Mouse (Mus musculus): ENCODE results near the gene Susd6. TPM values are rescaled to one million over a fixed set of nuclear protein-coding genes. Genes with fewer than 3 reads are reported as not detected.

The Susd6 gene
- total and polyA plus RNA-seq, 3 experiments, result 7.8 to 11.0 (median 8.7) TPM

DNA sequence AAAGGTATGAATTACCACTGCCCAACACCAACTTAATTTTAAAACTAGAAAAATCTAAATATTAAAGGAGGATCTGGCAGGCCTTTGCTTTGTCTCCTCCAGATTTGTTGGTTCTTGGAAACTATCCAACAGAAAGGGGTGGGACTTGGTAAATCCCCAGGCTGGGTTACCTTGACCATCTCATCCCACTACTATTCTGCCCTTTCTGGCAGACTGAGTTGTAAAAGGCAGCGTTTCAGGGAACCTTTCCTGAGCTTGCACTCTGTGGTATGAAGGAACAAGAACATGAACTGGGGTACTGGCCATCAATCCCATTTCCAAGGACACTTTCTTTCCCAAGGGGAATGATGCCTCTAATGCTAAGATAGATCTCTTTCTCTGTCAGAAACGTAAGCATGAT lies 52.9 kb downstream of the Susd6 start:
- H3K4me1 ChIP-seq (ENCODE audit: control insufficient read depth in 1 of 2, insufficient read depth in 2 of 2), result peaks cover 12 to 51% of the 10 kb centered on the region in 2 experiments
- no peak for DNase-seq (ENCODE audit: extremely low read depth)
- no peaks in the 10 kb centered on the region for H3K9me3 ChIP-seq (replicated peaks; ENCODE audit: low read length)
- H3K4me3 ChIP-seq (replicated peaks in 1 of 3; ENCODE audit: low read depth in 2 of 3, low read length in 2 of 3, poor library complexity in 1 of 3), result no peak overlapping the region
- H3K36me3 ChIP-seq (replicated peaks in 1 of 2; ENCODE audit: control insufficient read depth in 1 of 2, insufficient read depth in 1 of 2, low read length in 1 of 2), result peaks cover 0 to 16% of the 10 kb centered on the region in 2 experiments
- H3K79me2 ChIP-seq (replicated peaks; ENCODE audit: control insufficient read depth, extremely low read depth, insufficient read depth, poor library complexity, severe bottlenecking), result peaks cover 2% of the 10 kb centered on the region; the same call in 1 of the 2 replicates
- dilution Hi-C loops (cut with MboI; ENCODE audit: extremely low pct_ligation_motif_present, extremely low pct_unique_long_range_greater_than_20kb, low sequenced_read_pairs) (no loop called here), in situ Hi-C loops (cut with MboI; ENCODE audit: low pct_ligation_motif_present, low pct_unique_long_range_greater_than_20kb, low sequenced_read_pairs) (no loop called here)
- H3K27ac ChIP-seq (ENCODE audit: insufficient read depth, low read depth), result no peak overlapping the region
- H3K4me2 ChIP-seq (ENCODE audit: insufficient read depth, low read depth, poor library complexity, severe bottlenecking), result no peak overlapping the region
- H3K27me3 ChIP-seq (replicated peaks), result no peaks in the 10 kb centered on the region
- TF ChIP-seq SIN3A (IDR thresholded peaks at IDR 0.05; ENCODE audit: low read length), result no peak
- no peak for TF ChIP-seq NRF1 (IDR thresholded peaks at IDR 0.05; ENCODE audit: low read depth, low read length)
- TF ChIP-seq RCOR1 (conservative IDR thresholded peaks at IDR 0.05; ENCODE audit: low read depth, low read length), result no peak
- no peak for TF ChIP-seq MXI1 (IDR thresholded peaks at IDR 0.05; ENCODE audit: low read depth, low read length)
- no peak for TF ChIP-seq USF2 (conservative IDR thresholded peaks at IDR 0.05; ENCODE audit: low read depth, low read length)
- TF ChIP-seq JUND (conservative IDR thresholded peaks at IDR 0.05; ENCODE audit: low read depth, low read length), result no peak
- no peak for TF ChIP-seq GABPA (IDR thresholded peaks at IDR 0.05; ENCODE audit: insufficient replicate concordance, low read depth, low read length)
- TF ChIP-seq KAT2A (IDR thresholded peaks at IDR 0.05; ENCODE audit: insufficient replicate concordance, low read length), result no peak
- no peak for TF ChIP-seq MAX (IDR thresholded peaks at IDR 0.05; ENCODE audit: low read length)
- no peak for TF ChIP-seq POLR2A (IDR thresholded peaks at IDR 0.05; ENCODE audit: low read depth, low read length)
- no peak for TF ChIP-seq NELFE (IDR thresholded peaks at IDR 0.05; ENCODE audit: low read depth, low read length)
- TF ChIP-seq BHLHE40 (IDR thresholded peaks at IDR 0.05; ENCODE audit: low read depth, low read length), result no peak
- TF ChIP-seq IRF4 (IDR thresholded peaks at IDR 0.05; ENCODE audit: low read depth, low read length), result no peak
- TF ChIP-seq MAFK (IDR thresholded peaks at IDR 0.05; ENCODE audit: insufficient replicate concordance, low read length), result no peak
- no peak overlapping the region for H3K9ac ChIP-seq (ENCODE audit: insufficient read depth, low read depth)

DNA sequence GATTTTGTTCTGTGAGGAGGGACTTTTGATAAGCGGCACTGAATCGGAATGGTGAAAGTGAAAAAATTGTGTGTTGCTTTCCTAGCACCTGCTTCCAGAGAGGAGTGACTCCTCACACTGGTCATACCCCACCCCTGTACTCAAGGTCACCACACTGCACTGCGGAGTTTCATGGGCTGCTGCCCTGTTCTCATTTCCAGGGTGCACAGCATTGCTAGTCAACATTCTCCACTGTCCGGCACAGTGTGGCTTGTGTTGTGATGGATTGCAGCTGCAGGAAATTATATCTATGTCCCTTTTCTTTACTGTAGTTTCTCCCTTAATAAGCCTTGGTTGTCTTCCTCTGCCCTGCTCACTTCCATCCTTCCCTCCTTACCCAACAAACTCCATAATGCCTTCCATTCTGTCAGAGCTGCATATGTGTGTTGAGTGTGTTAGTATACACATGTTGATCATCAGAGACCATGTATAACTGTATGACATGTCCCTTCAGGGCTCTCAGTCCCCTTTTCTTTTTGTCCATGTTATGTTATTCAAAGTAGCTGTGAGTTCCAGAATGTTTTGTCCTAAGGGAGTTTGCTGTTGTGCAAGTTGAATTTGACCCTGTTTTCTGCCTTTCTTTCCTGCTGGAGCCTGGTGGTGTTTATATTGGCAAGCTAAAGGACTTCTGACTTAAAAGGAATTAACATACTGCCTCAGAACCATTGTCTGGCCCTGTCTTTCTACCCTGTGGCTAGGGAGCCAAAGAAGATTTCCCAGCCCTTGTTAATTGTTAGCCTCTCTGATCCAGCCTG lies 53.5 kb downstream of the Susd6 start:
- Histone ChIP-seq H3K36me3 (replicated peaks in 1 of 2; ENCODE audit: control insufficient read depth in 1 of 2, insufficient read depth in 1 of 2, low read length in 1 of 2) (peaks cover 0 to 16% of the 10 kb centered on the region in 2 experiments), H3K9ac (ENCODE audit: insufficient read depth, low read depth) (no peak overlapping the region), H3K27ac (ENCODE audit: insufficient read depth, low read depth) (no peak overlapping the region), H3K4me1 (ENCODE audit: control insufficient read depth in 1 of 2, insufficient read depth in 2 of 2) (peaks cover 11 to 45% of the 10 kb centered on the region in 2 experiments), H3K4me3 (replicated peaks in 1 of 3; ENCODE audit: low read depth in 2 of 3, low read length in 2 of 3, poor library complexity in 1 of 3) (no peak overlapping the region), H3K27me3 (replicated peaks) (no peaks in the 10 kb centered on the region), H3K79me2 (replicated peaks; ENCODE audit: control insufficient read depth, extremely low read depth, insufficient read depth, poor library complexity, severe bottlenecking) (no peaks in the 10 kb centered on the region), H3K4me2 (ENCODE audit: insufficient read depth, low read depth, poor library complexity, severe bottlenecking) (no peak overlapping the region), H3K9me3 (replicated peaks; ENCODE audit: low read length) (no peaks in the 10 kb centered on the region)
- in situ Hi-C loops (cut with MboI; ENCODE audit: low pct_ligation_motif_present, low pct_unique_long_range_greater_than_20kb, low sequenced_read_pairs), result no loop called here
- dilution Hi-C loops (cut with MboI; ENCODE audit: extremely low pct_ligation_motif_present, extremely low pct_unique_long_range_greater_than_20kb, low sequenced_read_pairs), result no loop called here
- DNase-seq (ENCODE audit: extremely low read depth), result no peak
- no peak for TF ChIP-seq MAZ (IDR thresholded peaks at IDR 0.05; ENCODE audit: low read depth, low read length)
- TF ChIP-seq CTCF (conservative IDR thresholded peaks at IDR 0.05 in 1 of 2, IDR thresholded peaks at IDR 0.05 in 1 of 2; ENCODE audit: low read depth in 2 of 2, low read length in 2 of 2), result no peak
- TF ChIP-seq BHLHE40 (IDR thresholded peaks at IDR 0.05; ENCODE audit: low read depth, low read length), result no peak
- TF ChIP-seq CHD2 (IDR thresholded peaks at IDR 0.05; ENCODE audit: low read length), result no peak
- TF ChIP-seq MXI1 (IDR thresholded peaks at IDR 0.05; ENCODE audit: low read depth, low read length), result no peak
- no peak for TF ChIP-seq RAD21 (IDR thresholded peaks at IDR 0.05; ENCODE audit: low read depth, low read length)
- no peak for TF ChIP-seq MEF2A (IDR thresholded peaks at IDR 0.05; ENCODE audit: borderline replicate concordance, low read depth, low read length)

Measured in CH12.LX (cell line).